Mouse (Mus musculus): ENCODE measurements around the gene Cypt2.
"Not testable (repeated sequence)": the region's sequence is repeated elsewhere in the genome, so short reads cannot be mapped to it uniquely, and the experiment has no call there.

Gene Cypt2

GRCm38 (mm10) chrX:105499472-105499871 is at the start of gene Cypt2:
Gene Cypt2 (plus strand): TSS chrX:105499772.
- not testable (repeated sequence) for DNase-seq (ENCODE audit: low read depth, low spot score)

GRCm38 (mm10) chrX:105546234-105546633 is 46.7 kb downstream of the Cypt2 start:
- DNase-seq (ENCODE audit: low read depth, low spot score) = no peak
